Mouse (Mus musculus) heart, embryonic 15.5 days (tissue): ENCODE data around the gene Tenm4. TPM values are rescaled to one million over a fixed set of nuclear protein-coding genes. Genes with fewer than 3 reads are reported as not detected.

Experiments used
- ATAC-seq: fragments of 200-750 bp; cut with Nextera tagmentation; replicated peaks from 2 replicates; pipeline ENCODE4 v1.8.0; 2017; ENCODE audit warnings: low read depth, moderate TSS enrichment; ENCODE audit not compliant: insufficient number of reproducible peaks, insufficient read depth, low FRiP score
- H3K27ac ChIP-seq: fragments of 300-500 bp; sonication (generic); 2 replicates; pipeline ENCODE4 v1.5.1; 2015; ENCODE audit warnings: mild to moderate bottlenecking, inconsistent platforms
- H3K27me3 ChIP-seq: fragments of 300-500 bp; sonication (generic); 2 replicates; pipeline ENCODE4 v1.6.1; 2015; ENCODE audit warnings: inconsistent platforms
- H3K36me3 ChIP-seq: fragments of 300-500 bp; sonication (generic); 2 replicates; pipeline ENCODE4 v1.6.1; 2015; ENCODE audit warnings: mild to moderate bottlenecking, inconsistent platforms
- H3K4me1 ChIP-seq: fragments of 300-500 bp; sonication (generic); replicated peaks from 2 replicates; pipeline ENCODE4 v1.6.1; 2015; ENCODE audit warnings: inconsistent platforms
- H3K4me2 ChIP-seq: fragments of 300-500 bp; sonication (generic); 2 replicates; pipeline ENCODE4 v1.6.1; 2015; ENCODE audit warnings: inconsistent platforms, mild to moderate bottlenecking, moderate library complexity
- H3K4me3 ChIP-seq: fragments of 300-500 bp; sonication (generic); 2 replicates; pipeline ENCODE4 v1.5.1; 2015; ENCODE audit warnings: mild to moderate bottlenecking, inconsistent platforms
- H3K9ac ChIP-seq: fragments of 300-500 bp; sonication (generic); 2 replicates; pipeline ENCODE4 v1.6.1; 2015; ENCODE audit warnings: mild to moderate bottlenecking, inconsistent platforms
- H3K9me3 ChIP-seq: fragments of 300-500 bp; sonication (generic); replicated peaks from 2 replicates; pipeline ENCODE4 v1.6.1; 2016; ENCODE audit warnings: inconsistent platforms
- WGBS: fragments of 180-500 bp; shearing (Covaris S2); methylation state at CpG from one replicate; pipeline ENCODE4 v1.1.7; 2015; ENCODE audit warnings: mixed read lengths; 5-methylcytosine and 5-hydroxymethylcytosine counted together
- polyA plus RNA-seq: library from polyadenylated mRNA; unstranded; fragments of >200 nt; fragmentation: Nextera tagmentation; extraction: Ambion mirVana; gene quantifications from 2 replicates; pipeline ENCODE4 v1.2.1, GENCODE M21; 2015

Gene Tenm4
- polyA plus RNA-seq, 1 experiment from 2014 or later: 7.9 TPM

GRCm38 (mm10) chr7:96904936-96905335 lies 733.9 kb downstream of the Tenm4 start:
- Histone ChIP-seq H3K36me3 (no peaks in the 10 kb centered on the region), H3K27me3 (peaks cover 6% of the 10 kb centered on the region; the same call in 1 of the 2 replicates), H3K4me1 (no peaks in the 10 kb centered on the region; the same call in 1 of the 2 replicates), H3K9me3 (no peaks in the 10 kb centered on the region), H3K4me3 (no peak overlapping the region), H3K4me2 (no peak overlapping the region), H3K9ac (no peak overlapping the region), H3K27ac (no peak overlapping the region)
- no peak for ATAC-seq
- WGBS: 82% methylated on average over 1 of the region's 1 CpGs

GRCm38 (mm10) chr7:96905422-96905821 lies 734.4 kb downstream of the Tenm4 start:
- H3K4me2 ChIP-seq: no peak overlapping the region
- peaks cover 6% of the 10 kb centered on the region; the same call in 1 of the 2 replicates for H3K27me3 ChIP-seq
- WGBS: 89% methylated on average over 3 of the region's 3 CpGs
- H3K36me3 ChIP-seq: no peaks in the 10 kb centered on the region
- H3K9me3 ChIP-seq: no peaks in the 10 kb centered on the region
- no peak overlapping the region for H3K4me3 ChIP-seq
- no peak overlapping the region for H3K27ac ChIP-seq
- no peak overlapping the region for H3K9ac ChIP-seq
- ATAC-seq: no peak
- H3K4me1 ChIP-seq: no peaks in the 10 kb centered on the region

DNA sequence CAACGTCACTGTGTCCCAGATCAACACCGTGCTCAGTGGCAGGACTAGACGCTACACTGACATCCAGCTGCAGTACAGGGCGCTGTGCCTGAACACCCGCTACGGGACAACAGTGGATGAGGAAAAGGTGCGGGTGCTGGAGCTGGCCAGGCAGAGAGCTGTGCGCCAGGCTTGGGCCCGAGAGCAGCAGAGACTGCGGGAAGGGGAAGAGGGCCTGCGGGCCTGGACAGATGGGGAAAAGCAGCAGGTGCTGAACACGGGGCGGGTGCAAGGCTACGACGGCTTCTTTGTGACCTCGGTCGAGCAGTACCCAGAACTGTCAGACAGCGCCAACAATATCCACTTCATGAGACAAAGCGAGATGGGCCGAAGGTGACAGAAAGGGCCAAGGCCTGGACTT lies 735.2 kb downstream of the Tenm4 start:
- ATAC-seq: no peak
- 88% methylated on average over 20 of the region's 20 CpGs for WGBS
- peaks cover 9% of the 10 kb centered on the region for H3K27me3 ChIP-seq
- no peaks in the 10 kb centered on the region for H3K4me1 ChIP-seq
- no peak overlapping the region for H3K4me3 ChIP-seq
- no peak overlapping the region for H3K4me2 ChIP-seq
- H3K9me3 ChIP-seq: no peaks in the 10 kb centered on the region
- H3K27ac ChIP-seq: no peak overlapping the region
- H3K36me3 ChIP-seq: no peaks in the 10 kb centered on the region
- H3K9ac ChIP-seq: no peak overlapping the region

GRCm38 (mm10) chr7:96907971-96908680 lies 737.1 kb downstream of the Tenm4 start:
- Histone ChIP-seq H3K36me3 (no peaks in the 10 kb centered on the region), H3K27me3 (peaks cover 15% of the 10 kb centered on the region), H3K4me3 (no peak overlapping the region), H3K9me3 (no peaks in the 10 kb centered on the region), H3K27ac (no peak overlapping the region), H3K9ac (no peak overlapping the region), H3K4me1 (no peaks in the 10 kb centered on the region), H3K4me2 (no peak overlapping the region)
- WGBS: 70% methylated on average over 16 of the region's 16 CpGs
- ATAC-seq: no peak

- no peaks in the 10 kb centered on the region for H3K4me1 ChIP-seq
- H3K9me3 ChIP-seq: no peaks in the 10 kb centered on the region
- no peak overlapping the region for H3K27ac ChIP-seq
- H3K36me3 ChIP-seq: no peaks in the 10 kb centered on the region
- 78% methylated on average over 5 of the region's 5 CpGs for WGBS
- H3K4me2 ChIP-seq: no peak overlapping the region
- no peak for ATAC-seq
- no peak overlapping the region for H3K9ac ChIP-seq
- peaks cover 31% of the 10 kb centered on the region for H3K27me3 ChIP-seq
- no peak overlapping the region for H3K4me3 ChIP-seq
Observed at GRCm38 (mm10) chr7:96909856-96910255, 738.8 kb downstream of the Tenm4 start.

GRCm38 (mm10) chr7:96910310-96910960 lies 739.4 kb downstream of the Tenm4 start:
- Histone ChIP-seq H3K9me3 (no peaks in the 10 kb centered on the region), H3K36me3 (no peaks in the 10 kb centered on the region), H3K9ac (no peak overlapping the region), H3K27me3 (peaks cover 37% of the 10 kb centered on the region), H3K27ac (no peak overlapping the region), H3K4me2 (no peak overlapping the region), H3K4me3 (no peak overlapping the region), H3K4me1 (no peaks in the 10 kb centered on the region)
- WGBS: 71% methylated on average over 12 of the region's 12 CpGs
- ATAC-seq: no peak

DNA sequence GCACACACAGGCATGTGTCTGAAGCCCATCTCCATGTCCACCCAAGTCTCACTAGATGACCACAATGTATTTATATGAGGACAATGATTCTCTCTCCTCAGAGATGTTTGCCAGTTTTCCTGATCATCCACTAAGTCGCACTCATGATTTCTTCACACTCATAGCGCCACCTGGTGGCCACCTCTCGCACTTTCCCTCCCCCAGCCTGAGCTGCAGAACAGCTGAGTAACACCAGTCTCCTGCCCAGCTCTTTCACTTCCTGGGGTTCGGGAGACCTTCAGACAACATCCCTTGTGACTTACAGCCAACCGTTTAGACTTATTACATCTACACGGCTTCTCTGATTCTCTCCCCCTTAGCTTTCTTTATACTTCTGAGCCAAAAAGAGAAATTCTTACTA lies 743.0 kb downstream of the Tenm4 start:
- H3K4me3 ChIP-seq: no peak overlapping the region
- no peaks in the 10 kb centered on the region for H3K9me3 ChIP-seq
- H3K4me1 ChIP-seq: no peaks in the 10 kb centered on the region
- no peak overlapping the region for H3K9ac ChIP-seq
- 4% methylated on average over 6 of the region's 6 CpGs for WGBS
- peaks cover 45% of the 10 kb centered on the region for H3K27me3 ChIP-seq
- no peak overlapping the region for H3K4me2 ChIP-seq
- no peaks in the 10 kb centered on the region for H3K36me3 ChIP-seq
- no peak overlapping the region for H3K27ac ChIP-seq
- no peak for ATAC-seq

GRCm38 (mm10) chr7:96915452-96916105 lies 744.5 kb downstream of the Tenm4 start:
- H3K27ac ChIP-seq: no peak overlapping the region
- no peak overlapping the region for H3K4me2 ChIP-seq
- H3K4me3 ChIP-seq: no peak overlapping the region
- no peak overlapping the region for H3K9ac ChIP-seq
- no peaks in the 10 kb centered on the region for H3K9me3 ChIP-seq
- H3K4me1 ChIP-seq: no peaks in the 10 kb centered on the region
- H3K36me3 ChIP-seq: no peaks in the 10 kb centered on the region
- no peak for ATAC-seq
- 1% methylated on average over 2 of the region's 2 CpGs for WGBS
- H3K27me3 ChIP-seq: peaks cover 44% of the 10 kb centered on the region

DNA sequence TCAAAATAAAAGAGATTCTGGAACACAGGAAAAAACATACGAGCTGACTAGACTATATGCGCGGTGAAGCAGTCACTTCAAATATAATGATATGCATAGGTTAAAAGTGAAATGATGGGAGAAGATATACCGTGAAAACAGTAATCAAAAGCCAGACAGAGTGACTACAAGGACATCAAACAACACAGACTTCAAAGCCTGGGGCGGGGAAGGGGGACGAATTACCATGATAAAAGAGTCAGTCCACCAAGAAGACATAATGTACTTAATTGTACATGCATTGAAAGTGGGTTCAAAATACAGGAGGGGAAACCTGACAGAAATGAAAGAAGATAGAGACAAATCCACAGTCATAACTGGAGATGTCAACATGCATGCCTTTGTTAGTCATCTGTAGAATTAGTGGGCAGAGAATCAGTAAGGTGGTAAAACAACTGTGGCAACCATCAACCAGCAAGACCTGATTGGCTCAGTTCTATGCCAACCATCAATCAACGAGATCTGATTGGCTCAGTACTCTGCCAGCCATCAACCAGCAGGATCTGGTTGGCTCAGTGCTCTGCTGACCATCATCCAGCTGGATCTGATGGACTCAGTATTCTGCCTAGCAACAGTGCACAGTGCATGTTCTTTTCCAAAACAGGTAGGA lies 749.5 kb downstream of the Tenm4 start:
- Histone ChIP-seq H3K9me3 (no peaks in the 10 kb centered on the region), H3K36me3 (no peaks in the 10 kb centered on the region), H3K27me3 (peaks cover 12% of the 10 kb centered on the region), H3K4me2 (no peak overlapping the region), H3K4me1 (no peaks in the 10 kb centered on the region), H3K4me3 (no peak overlapping the region), H3K9ac (no peak overlapping the region), H3K27ac (no peak overlapping the region)
- WGBS: 79% methylated on average over 7 of the region's 7 CpGs
- no peak for ATAC-seq

GRCm38 (mm10) chr7:96922927-96923326 lies 751.9 kb downstream of the Tenm4 start:
- Histone ChIP-seq H3K4me2 (no peak overlapping the region), H3K36me3 (no peaks in the 10 kb centered on the region), H3K4me3 (no peak overlapping the region), H3K4me1 (no peaks in the 10 kb centered on the region), H3K9ac (no peak overlapping the region), H3K27me3 (no peaks in the 10 kb centered on the region), H3K9me3 (no peaks in the 10 kb centered on the region), H3K27ac (no peak overlapping the region)
- 78% methylated on average over 2 of the region's 2 CpGs for WGBS
- ATAC-seq: no peak

DNA sequence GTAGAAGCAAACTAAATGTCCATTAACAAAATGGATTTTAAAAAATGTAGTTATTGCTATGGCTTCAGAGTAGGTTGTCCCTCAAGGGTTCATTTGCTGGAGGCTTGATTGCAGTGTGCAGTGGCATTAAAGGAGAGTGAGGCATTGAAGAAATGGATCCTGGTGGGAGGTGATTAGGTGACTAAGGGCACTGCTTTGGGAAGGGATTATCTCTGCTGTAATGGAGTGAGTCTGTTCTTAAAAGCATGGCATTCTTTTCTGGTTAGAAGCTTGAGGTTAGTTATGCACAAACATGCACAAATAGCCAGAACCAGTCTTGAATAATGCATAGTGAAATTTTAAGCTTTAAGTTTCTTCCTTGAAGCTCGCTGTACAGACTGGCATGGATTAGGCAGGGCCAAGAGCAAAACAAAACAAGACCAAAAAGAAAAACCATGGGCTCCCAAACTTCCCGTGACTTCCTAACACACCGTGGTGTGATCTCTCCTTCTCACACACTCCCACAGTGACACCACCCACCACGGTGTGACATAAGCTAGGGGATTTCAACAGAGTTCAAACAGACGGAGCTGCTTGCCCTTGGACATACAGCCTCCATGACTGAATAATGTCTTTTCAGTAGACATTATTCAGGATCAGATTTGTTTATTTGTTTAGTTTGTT lies 772.8 kb downstream of the Tenm4 start:
- no peaks in the 10 kb centered on the region for H3K36me3 ChIP-seq
- no peaks in the 10 kb centered on the region for H3K27me3 ChIP-seq
- H3K9ac ChIP-seq: no peak overlapping the region
- H3K9me3 ChIP-seq: no peaks in the 10 kb centered on the region
- H3K4me1 ChIP-seq: no peaks in the 10 kb centered on the region
- no peak overlapping the region for H3K4me3 ChIP-seq
- no peak for ATAC-seq
- WGBS: 69% methylated on average over 5 of the region's 5 CpGs
- no peak overlapping the region for H3K27ac ChIP-seq
- H3K4me2 ChIP-seq: no peak overlapping the region
